Mouse (Mus musculus) small intestine, adult 2 months (tissue): Measurements from ENCODE around the gene Bicra.

ENCODE experiments used
- CTCF ChIP-seq: fragments of 200-500 bp; IDR thresholded peaks from 2 replicates; pipeline ENCODE4 v1.5.1; 2012; ENCODE audit warnings: low read depth, mild to moderate bottlenecking, control low read depth, inconsistent platforms, low read length, moderate library complexity, mixed read lengths; ENCODE audit not compliant: insufficient replicate concordance, insufficient read length; ENCODE audit errors: extremely low read depth
- POLR2A ChIP-seq: fragments of 200-500 bp; IDR thresholded peaks from 2 replicates; pipeline ENCODE4 v1.6.1; 2012; ENCODE audit warnings: low read depth, mild to moderate bottlenecking, control low read depth, inconsistent platforms, low read length, moderate library complexity

DNA sequence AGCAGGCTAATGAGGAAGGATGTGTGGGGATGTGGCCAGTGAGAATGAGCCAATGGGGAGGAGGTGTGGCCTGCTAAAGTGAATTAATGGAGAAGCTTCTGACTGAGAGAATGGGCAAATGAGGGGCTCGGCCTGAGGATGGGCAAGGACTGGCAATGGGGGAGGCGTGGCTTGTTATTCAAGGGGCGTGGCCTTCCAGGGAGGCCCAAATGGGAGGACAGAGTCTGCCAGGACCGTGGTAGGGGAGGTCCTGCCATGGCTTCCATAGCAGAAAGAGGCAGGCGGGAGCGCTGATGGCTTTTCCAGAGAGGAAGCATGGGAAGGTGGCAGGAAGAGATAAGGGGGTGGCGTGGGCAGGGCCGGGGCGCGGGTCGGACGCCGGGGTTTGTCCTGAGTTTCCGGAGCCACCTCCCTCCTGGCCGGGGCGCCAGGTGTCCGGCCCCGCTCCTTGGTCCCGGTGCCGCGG lies 92.7 kb downstream of the Bicra start:
- TF ChIP-seq POLR2A: no peak
- no peak for TF ChIP-seq CTCF
